Mouse (Mus musculus) myocyte (in vitro differentiated cells): ENCODE results near the gene Rpsa.

Experiments
- E2F4 ChIP-seq: IDR thresholded peaks from one replicate; pipeline ENCODE4 v1.6.1; 2011; ENCODE audit warnings: mild to moderate bottlenecking, control low read depth, moderate library complexity; ENCODE audit not compliant: insufficient read depth
- MAX ChIP-seq: IDR thresholded peaks from one replicate; pipeline ENCODE4 v1.6.1; 2011; ENCODE audit warnings: low read depth, mild to moderate bottlenecking, control low read depth
- MYOD1 ChIP-seq, 3 experiments: IDR thresholded peaks; one replicate each; pipeline ENCODE4 v1.6.1; 2011; ENCODE audit warnings: control low read depth in 2 of 3, low read depth in 2 of 3, mild to moderate bottlenecking in 2 of 3, moderate library complexity in 1 of 3; ENCODE audit not compliant: insufficient read length in 2 of 3, control insufficient read depth in 1 of 3
- MYOG ChIP-seq, 3 experiments: IDR thresholded peaks; one replicate each; pipeline ENCODE4 v1.6.1; 2011; ENCODE audit warnings: control low read depth in 2 of 3, low read depth in 2 of 3, mild to moderate bottlenecking in 2 of 3; ENCODE audit not compliant: insufficient read length in 2 of 3, control insufficient read depth in 1 of 3, insufficient read depth in 1 of 3
- POLR2A ChIP-seq: IDR thresholded peaks from one replicate; pipeline ENCODE4 v1.6.1; 2011; ENCODE audit warnings: low read depth, mild to moderate bottlenecking, control low read depth, moderate library complexity; ENCODE audit not compliant: insufficient read length
- REST ChIP-seq: IDR thresholded peaks from one replicate; pipeline ENCODE4 v1.6.1; 2011; ENCODE audit warnings: mild to moderate bottlenecking, control low read depth, moderate library complexity; ENCODE audit not compliant: insufficient read depth, insufficient read length
- TCF12 ChIP-seq: IDR thresholded peaks from one replicate; pipeline ENCODE4 v1.6.1; 2011; ENCODE audit warnings: mild to moderate bottlenecking, control low read depth; ENCODE audit not compliant: poor library complexity, insufficient read depth, severe bottlenecking
- TCF3 ChIP-seq: IDR thresholded peaks from one replicate; pipeline ENCODE4 v1.6.1; 2011; ENCODE audit warnings: low read depth, control low read depth; ENCODE audit not compliant: insufficient read length
- USF1 ChIP-seq: IDR thresholded peaks from one replicate; pipeline ENCODE4 v1.6.1; 2011; ENCODE audit warnings: low read depth, mild to moderate bottlenecking, control low read depth, moderate library complexity

DNA sequence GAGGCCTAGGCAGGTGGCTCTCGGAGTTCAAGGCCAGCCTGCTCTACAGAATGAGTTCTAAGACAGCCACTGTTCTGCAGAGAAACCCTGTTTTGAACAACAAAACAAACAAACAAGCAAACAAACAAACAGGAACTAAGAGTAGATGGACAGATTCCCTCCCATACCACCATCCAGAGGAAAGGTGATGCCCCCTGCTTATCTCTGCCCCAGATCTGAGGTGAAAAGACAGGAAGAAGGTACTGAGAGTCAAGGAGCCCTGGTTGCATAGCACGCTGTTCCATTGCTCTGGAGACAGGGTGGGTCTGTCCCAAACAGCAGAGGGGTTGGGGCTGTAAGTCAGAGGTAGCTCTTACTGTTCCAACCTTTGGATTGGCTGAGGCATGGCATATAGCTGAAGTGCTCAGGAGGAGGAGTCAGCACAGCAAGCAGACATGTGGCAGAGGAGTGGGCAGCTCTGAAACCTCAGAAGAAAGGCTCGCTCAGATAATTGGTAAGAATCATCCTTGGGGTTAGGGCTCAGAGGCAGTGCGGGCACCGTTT, 35.7 kb upstream of the Rpsa start, which contains the start of gene Ccr8:
- TF ChIP-seq POLR2A = no peak
- TF ChIP-seq E2F4 = no peak
- no peak for TF ChIP-seq TCF12
- TF ChIP-seq MAX = no peak
- TF ChIP-seq REST = no peak
- no peak for TF ChIP-seq MYOD1 (IDR thresholded peaks at IDR 0.05; ENCODE audit: control insufficient read depth in 1 of 3, insufficient read length in 2 of 3, low read depth in 2 of 3)
- no peak for TF ChIP-seq USF1
- no peak for TF ChIP-seq TCF3
- no peak for TF ChIP-seq MYOG (IDR thresholded peaks at IDR 0.05; ENCODE audit: control insufficient read depth in 1 of 3, insufficient read depth in 1 of 3, insufficient read length in 2 of 3, low read depth in 2 of 3)
